Mouse (Mus musculus): ENCODE data around the gene Dlk2. TPM values are rescaled to one million over a fixed set of nuclear protein-coding genes. Genes with fewer than 3 reads are reported as not detected.

Gene Dlk2
- polyA plus RNA-seq, 1 experiment, result 0.38 TPM

- H3K4me1 ChIP-seq (ENCODE audit: control insufficient read depth, insufficient read depth, low read length), result peaks cover 13% of the 10 kb centered on the region
- H3K27ac ChIP-seq (ENCODE audit: control insufficient read depth, insufficient read depth, low read depth, low read length), result no peak overlapping the region
- no peaks in the 10 kb centered on the region for H3K27me3 ChIP-seq (ENCODE audit: control insufficient read depth, insufficient read depth, low read length)
- TF ChIP-seq POLR2A (IDR thresholded peaks at IDR 0.05; ENCODE audit: control insufficient read depth, low read depth, low read length), result no peak
- TF ChIP-seq CTCF (IDR thresholded peaks at IDR 0.05; ENCODE audit: control insufficient read depth, insufficient read depth, insufficient replicate concordance, low read depth, low read length), result no peak
- H3K4me3 ChIP-seq (ENCODE audit: control insufficient read depth, low read depth, low read length), result peak overlapping the region; percentile 76
- H3K36me3 ChIP-seq (ENCODE audit: control insufficient read depth, insufficient read depth, low read length), result no peaks in the 10 kb centered on the region
These were observed 13.3 kb upstream of the Dlk2 start for GRCm38 (mm10) chr17:46283911-46284310.

DNA sequence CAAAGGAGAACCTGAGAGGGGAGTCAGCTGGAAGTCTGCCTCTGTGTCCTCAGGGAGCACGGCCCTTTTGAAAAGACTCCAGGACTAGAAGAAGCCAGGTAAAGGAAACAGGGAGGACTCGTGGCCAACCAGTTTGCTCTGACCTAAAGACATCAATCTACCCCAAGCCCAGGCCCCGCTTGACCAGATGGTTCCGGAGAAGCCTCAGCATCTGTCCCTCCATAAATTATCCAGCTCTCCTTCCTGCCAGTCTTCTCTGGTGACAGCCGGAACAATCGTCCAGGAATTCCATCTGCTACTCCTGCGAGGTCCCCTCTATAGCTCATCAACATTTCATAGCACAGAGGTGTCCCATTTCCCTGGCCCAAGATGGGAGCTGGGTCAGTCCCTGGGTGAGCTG lies 12.6 kb upstream of the Dlk2 start:
- peaks cover 13% of the 10 kb centered on the region for H3K4me1 ChIP-seq (ENCODE audit: control insufficient read depth, insufficient read depth, low read length)

DNA sequence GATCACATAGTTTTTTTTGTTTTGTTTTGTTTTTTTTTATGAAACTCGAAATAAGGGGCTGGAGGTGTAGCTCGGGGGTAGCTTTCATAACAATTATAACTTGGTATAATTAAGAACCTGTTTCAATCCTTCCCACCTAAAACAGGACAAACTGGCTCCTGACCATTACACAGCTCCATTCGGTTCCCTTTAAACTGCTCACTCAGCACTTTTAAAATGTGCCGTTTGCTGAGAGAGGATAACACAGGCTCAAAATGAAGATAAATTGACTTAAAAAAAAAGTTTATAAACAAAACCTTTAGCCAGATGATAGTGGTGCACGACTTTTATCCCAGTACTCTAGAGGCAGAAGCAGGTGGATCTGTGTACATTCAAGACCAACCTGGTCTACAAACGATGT lies 11.8 kb upstream of the Dlk2 start:
- no peaks in the 10 kb centered on the region for H3K36me3 ChIP-seq (ENCODE audit: control insufficient read depth, insufficient read depth, low read length)
- peaks cover 13% of the 10 kb centered on the region for H3K4me1 ChIP-seq (ENCODE audit: control insufficient read depth, insufficient read depth, low read length)
- no peak for TF ChIP-seq CTCF (IDR thresholded peaks at IDR 0.05; ENCODE audit: control insufficient read depth, insufficient read depth, insufficient replicate concordance, low read depth, low read length)
- no peak for TF ChIP-seq POLR2A (IDR thresholded peaks at IDR 0.05; ENCODE audit: control insufficient read depth, low read depth, low read length)
- H3K27ac ChIP-seq (ENCODE audit: control insufficient read depth, insufficient read depth, low read depth, low read length), result no peak overlapping the region
- no peak overlapping the region for H3K4me3 ChIP-seq (ENCODE audit: control insufficient read depth, low read depth, low read length)
- no peaks in the 10 kb centered on the region for H3K27me3 ChIP-seq (ENCODE audit: control insufficient read depth, insufficient read depth, low read length)

More for the DNA sequence above, 12.6 kb upstream of the Dlk2 start:
- Histone ChIP-seq H3K36me3 (ENCODE audit: control insufficient read depth, insufficient read depth, low read length) (no peaks in the 10 kb centered on the region), H3K27ac (ENCODE audit: control insufficient read depth, insufficient read depth, low read depth, low read length) (no peak overlapping the region), H3K27me3 (ENCODE audit: control insufficient read depth, insufficient read depth, low read length) (no peaks in the 10 kb centered on the region), H3K4me3 (ENCODE audit: control insufficient read depth, low read depth, low read length) (no peak overlapping the region)
- no peak for TF ChIP-seq POLR2A (IDR thresholded peaks at IDR 0.05; ENCODE audit: control insufficient read depth, low read depth, low read length)
- TF ChIP-seq CTCF (IDR thresholded peaks at IDR 0.05; ENCODE audit: control insufficient read depth, insufficient read depth, insufficient replicate concordance, low read depth, low read length), result no peak

DNA sequence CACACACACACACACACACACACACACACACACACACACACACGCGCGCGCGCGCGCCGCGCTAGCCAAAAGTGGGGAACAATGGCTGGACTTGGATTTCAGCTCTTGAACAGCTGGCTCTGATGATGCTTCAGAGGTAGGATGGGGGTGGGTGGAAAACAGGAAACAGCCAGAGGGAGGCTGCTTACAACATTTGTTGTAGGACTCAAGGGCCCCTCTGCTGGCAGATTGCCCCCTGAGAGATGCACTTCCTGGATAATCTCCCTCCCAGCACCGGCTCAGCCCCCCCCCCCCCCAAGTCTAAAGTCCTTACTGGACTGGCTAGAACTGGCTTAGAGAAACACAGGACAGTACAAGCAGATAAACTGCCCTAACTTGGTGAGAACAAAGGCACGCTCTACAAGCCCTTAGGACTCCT lies 9.5 kb upstream of the Dlk2 start:
- H3K4me3 ChIP-seq (ENCODE audit: control insufficient read depth, low read depth, low read length), result no peak overlapping the region
- peaks cover 8% of the 10 kb centered on the region for H3K4me1 ChIP-seq (ENCODE audit: control insufficient read depth, insufficient read depth, low read length)
- no peaks in the 10 kb centered on the region for H3K27me3 ChIP-seq (ENCODE audit: control insufficient read depth, insufficient read depth, low read length)
- TF ChIP-seq POLR2A (IDR thresholded peaks at IDR 0.05; ENCODE audit: control insufficient read depth, low read depth, low read length) (no peak), CTCF (IDR thresholded peaks at IDR 0.05; ENCODE audit: control insufficient read depth, insufficient read depth, insufficient replicate concordance, low read depth, low read length) (no peak)
- H3K27ac ChIP-seq (ENCODE audit: control insufficient read depth, insufficient read depth, low read depth, low read length), result no peak overlapping the region
- no peaks in the 10 kb centered on the region for H3K36me3 ChIP-seq (ENCODE audit: control insufficient read depth, insufficient read depth, low read length)

DNA sequence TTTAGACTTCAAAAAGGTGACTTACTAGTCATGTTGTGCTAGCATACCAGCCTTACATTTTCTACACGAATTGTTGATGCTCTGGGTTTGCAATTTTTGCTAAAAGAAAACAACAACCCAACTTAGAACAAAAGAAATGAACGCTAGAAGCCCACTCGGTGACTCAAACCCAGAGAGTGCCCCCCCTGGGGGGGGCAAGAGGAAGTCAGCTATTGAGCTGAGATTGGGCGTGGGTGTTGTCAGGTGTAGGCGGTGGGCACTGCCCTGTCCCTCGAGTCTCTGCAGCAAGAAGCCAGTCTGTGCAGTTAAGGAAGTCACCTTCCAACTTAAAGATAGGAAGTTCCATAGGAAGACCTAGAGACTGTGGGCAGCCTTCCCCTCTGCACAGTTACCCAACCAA lies 620 bp upstream of the Dlk2 start:
- H3K27me3 ChIP-seq (ENCODE audit: control insufficient read depth, insufficient read depth, low read length), result peaks cover 3% of the 10 kb centered on the region; the same call in 1 of the 2 replicates
- no peaks in the 10 kb centered on the region for H3K36me3 ChIP-seq (ENCODE audit: control insufficient read depth, insufficient read depth, low read length)
- no peak overlapping the region for H3K4me3 ChIP-seq (ENCODE audit: control insufficient read depth, low read depth, low read length)
- peaks cover 15% of the 10 kb centered on the region for H3K4me1 ChIP-seq (ENCODE audit: control insufficient read depth, insufficient read depth, low read length)
- H3K27ac ChIP-seq (ENCODE audit: control insufficient read depth, insufficient read depth, low read depth, low read length), result no peak overlapping the region
- TF ChIP-seq CTCF (IDR thresholded peaks at IDR 0.05; ENCODE audit: control insufficient read depth, insufficient read depth, insufficient replicate concordance, low read depth, low read length) (no peak), POLR2A (IDR thresholded peaks at IDR 0.05; ENCODE audit: control insufficient read depth, low read depth, low read length) (no peak)

- Histone ChIP-seq H3K27ac (ENCODE audit: control insufficient read depth, insufficient read depth, low read depth, low read length) (no peak overlapping the region), H3K4me3 (ENCODE audit: control insufficient read depth, low read depth, low read length) (no peak overlapping the region), H3K4me1 (ENCODE audit: control insufficient read depth, insufficient read depth, low read length) (peaks cover 15% of the 10 kb centered on the region), H3K27me3 (ENCODE audit: control insufficient read depth, insufficient read depth, low read length) (peaks cover 3% of the 10 kb centered on the region; the same call in 1 of the 2 replicates), H3K36me3 (ENCODE audit: control insufficient read depth, insufficient read depth, low read length) (no peaks in the 10 kb centered on the region)
- no peak for TF ChIP-seq CTCF (IDR thresholded peaks at IDR 0.05; ENCODE audit: control insufficient read depth, insufficient read depth, insufficient replicate concordance, low read depth, low read length)
- no peak for TF ChIP-seq POLR2A (IDR thresholded peaks at IDR 0.05; ENCODE audit: control insufficient read depth, low read depth, low read length)
These were observed 225 bp upstream of the Dlk2 start for GRCm38 (mm10) chr17:46297028-46297363.

GRCm38 (mm10) chr17:46298220-46298913 lies 1.1 kb downstream of the Dlk2 start:
- peak overlapping the region; percentile 14 for H3K4me3 ChIP-seq (ENCODE audit: control insufficient read depth, low read depth, low read length)
- peaks cover 3% of the 10 kb centered on the region; the same call in 1 of the 2 replicates for H3K27me3 ChIP-seq (ENCODE audit: control insufficient read depth, insufficient read depth, low read length)
- peaks cover 15% of the 10 kb centered on the region for H3K4me1 ChIP-seq (ENCODE audit: control insufficient read depth, insufficient read depth, low read length)
- no peaks in the 10 kb centered on the region for H3K36me3 ChIP-seq (ENCODE audit: control insufficient read depth, insufficient read depth, low read length)
- no peak overlapping the region for H3K27ac ChIP-seq (ENCODE audit: control insufficient read depth, insufficient read depth, low read depth, low read length)
- TF ChIP-seq POLR2A (IDR thresholded peaks at IDR 0.05; ENCODE audit: control insufficient read depth, low read depth, low read length) (no peak), CTCF (IDR thresholded peaks at IDR 0.05; ENCODE audit: control insufficient read depth, insufficient read depth, insufficient replicate concordance, low read depth, low read length) (peak; percentile 83)

All from testis, adult 2 months (tissue).